ENCODE assay signal across 8 mouse cellular contexts in the genomic region with DNA sequence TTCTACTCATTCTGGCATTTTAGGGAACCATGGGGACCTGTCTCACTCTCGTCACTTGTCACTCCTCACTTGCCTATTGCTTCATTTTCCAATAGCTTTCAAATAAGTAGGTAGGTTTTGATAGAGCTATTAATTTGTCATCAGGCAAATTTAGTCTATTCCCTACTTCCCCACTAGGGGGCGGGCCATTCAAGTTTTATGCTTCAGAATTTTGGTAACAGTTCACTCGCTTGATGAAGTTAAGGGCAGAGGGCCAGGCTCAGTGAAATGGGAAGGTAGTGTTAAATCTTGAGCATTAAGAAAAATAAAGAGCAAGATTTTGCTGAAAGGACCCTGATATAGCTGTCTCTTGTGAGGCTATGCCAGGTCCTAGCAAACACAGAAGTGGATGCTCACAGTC.
DNase-seq lines count a peak whose midpoint lies in the region; ATAC-seq and TF ChIP-seq lines count a peak whose summit lies in the region.

No protein-coding gene starts in this region.

- in situ Hi-C loops in ES-E14 (cut with MboI; ENCODE audit: low sequenced_read_pairs in 2 of 2, unreplicated experiment in 2 of 2) = no loop called here

- no peaks in the 10 kb centered on the region for H3K27me3 ChIP-seq in hindbrain, embryonic 14.5 days (ENCODE audit: control insufficient read depth, insufficient read depth, low read length)
- no peaks in the 10 kb centered on the region for H3K27me3 ChIP-seq in hindbrain, embryonic 13.5 days
- no peaks in the 10 kb centered on the region for H3K27me3 ChIP-seq in forebrain, embryonic 12.5 days
- no peaks in the 10 kb centered on the region for H3K27me3 ChIP-seq in lung, postnatal 0 days (replicated peaks; ENCODE audit: insufficient read depth, low read length)

- ATAC-seq in hindbrain, embryonic 14.5 days (ENCODE audit: low FRiP score) = no peak
- no peak for ATAC-seq in hindbrain, embryonic 13.5 days (ENCODE audit: low FRiP score)
- peak; percentile 27; the same call in 1 of the 2 replicates for ATAC-seq in forebrain, embryonic 12.5 days (ENCODE audit: low FRiP score)
- ATAC-seq in lung, postnatal 0 days = no peak

- no peak overlapping the region for H3K9ac ChIP-seq in hindbrain, embryonic 14.5 days
- no peak overlapping the region for H3K9ac ChIP-seq in hindbrain, embryonic 13.5 days
- no peak overlapping the region for H3K9ac ChIP-seq in ES-E14 (ENCODE audit: insufficient read depth, low read depth, low read length, poor library complexity, severe bottlenecking)
- H3K9ac ChIP-seq in forebrain, embryonic 12.5 days = no peak overlapping the region
- no peak overlapping the region for H3K9ac ChIP-seq in lung, postnatal 0 days (replicated peaks; ENCODE audit: low read depth)

- TF ChIP-seq CTCF in lung, postnatal 0 days (IDR thresholded peaks at IDR 0.05) = peak; percentile 69

- H3K4me3 ChIP-seq in hindbrain, embryonic 14.5 days (replicated peaks; ENCODE audit: low read length) = no peak overlapping the region
- H3K4me3 ChIP-seq in hindbrain, embryonic 13.5 days = no peak overlapping the region
- no peak overlapping the region for H3K4me3 ChIP-seq in ES-E14 (ENCODE audit: insufficient read depth in 1 of 2, low read depth in 1 of 2, low read length in 2 of 2, poor library complexity in 1 of 2, severe bottlenecking in 1 of 2)
- H3K4me3 ChIP-seq in forebrain, embryonic 12.5 days (replicated peaks) = no peak overlapping the region
- no peak overlapping the region for H3K4me3 ChIP-seq in lung, postnatal 0 days (ENCODE audit: low read depth, low read length)

- DNase-seq in hindbrain, embryonic 14.5 days (ENCODE audit: low spot score) = peak; percentile 82
- peak; percentile 21 for DNase-seq in ES-E14 (ENCODE audit: low read depth, low spot score)
- DNase-seq in c-Kit-positive CD71-negative TER-119-negative erythroid progenitor cells, embryonic 14.5 days (ENCODE audit: low read depth) = peak; percentile 2
- peak; percentile 3 for DNase-seq in large intestine, adult 2 months (ENCODE audit: low read depth, low spot score)
- peak; percentile 32 for DNase-seq in lung, postnatal 0 days (ENCODE audit: low spot score)
- no peak for DNase-seq in natural killer cell, adult 2 months (ENCODE audit: low spot score in 2 of 2)

- no peak overlapping the region for H3K4me2 ChIP-seq in hindbrain, embryonic 14.5 days (replicated peaks)
- H3K4me2 ChIP-seq in hindbrain, embryonic 13.5 days = no peak overlapping the region
- H3K4me2 ChIP-seq in forebrain, embryonic 12.5 days = no peak overlapping the region
- no peak overlapping the region for H3K4me2 ChIP-seq in lung, postnatal 0 days (replicated peaks; ENCODE audit: low read depth, low read length)

- no peak for TF ChIP-seq EP300 in lung, postnatal 0 days (IDR thresholded peaks at IDR 0.05)

- H3K27ac ChIP-seq in hindbrain, embryonic 14.5 days = no peak overlapping the region
- no peak overlapping the region for H3K27ac ChIP-seq in hindbrain, embryonic 13.5 days
- no peak overlapping the region for H3K27ac ChIP-seq in ES-E14 (ENCODE audit: insufficient read depth, low read depth, low read length, poor library complexity, severe bottlenecking)
- no peak overlapping the region for H3K27ac ChIP-seq in forebrain, embryonic 12.5 days
- no peak overlapping the region for H3K27ac ChIP-seq in lung, postnatal 0 days (ENCODE audit: low read length)

- 17% methylated on average over 3 of the region's 3 CpGs for WGBS in hindbrain, embryonic 14.5 days
- WGBS in hindbrain, embryonic 13.5 days = 21% methylated on average over 3 of the region's 3 CpGs
- WGBS in forebrain, embryonic 12.5 days = 24% methylated on average over 3 of the region's 3 CpGs
- WGBS in large intestine, adult 2 months = 17% methylated on average over 3 of the region's 3 CpGs
- WGBS in lung, postnatal 0 days = 9% methylated on average over 3 of the region's 3 CpGs

- H3K36me3 ChIP-seq in hindbrain, embryonic 14.5 days (replicated peaks; ENCODE audit: control insufficient read depth, insufficient read depth) = no peaks in the 10 kb centered on the region
- no peaks in the 10 kb centered on the region for H3K36me3 ChIP-seq in hindbrain, embryonic 13.5 days
- H3K36me3 ChIP-seq in ES-E14 (ENCODE audit: control insufficient read depth, insufficient read depth, low read length, poor library complexity, severe bottlenecking) = no peaks in the 10 kb centered on the region
- no peaks in the 10 kb centered on the region for H3K36me3 ChIP-seq in forebrain, embryonic 12.5 days (replicated peaks)
- H3K36me3 ChIP-seq in lung, postnatal 0 days (ENCODE audit: insufficient read depth, low read length) = no peaks in the 10 kb centered on the region

- no peaks in the 10 kb centered on the region for H3K9me3 ChIP-seq in hindbrain, embryonic 14.5 days (ENCODE audit: control insufficient read depth, low read length)
- no peaks in the 10 kb centered on the region for H3K9me3 ChIP-seq in hindbrain, embryonic 13.5 days
- H3K9me3 ChIP-seq in ES-E14 (ENCODE audit: control insufficient read depth, insufficient read depth, low read depth, low read length) = no peaks in the 10 kb centered on the region
- H3K9me3 ChIP-seq in forebrain, embryonic 12.5 days = no peaks in the 10 kb centered on the region
- H3K9me3 ChIP-seq in lung, postnatal 0 days (ENCODE audit: low read length) = no peaks in the 10 kb centered on the region

- H3K4me1 ChIP-seq in hindbrain, embryonic 14.5 days (replicated peaks; ENCODE audit: control insufficient read depth, insufficient read depth, low read length) = no peaks in the 10 kb centered on the region
- H3K4me1 ChIP-seq in hindbrain, embryonic 13.5 days (replicated peaks) = no peaks in the 10 kb centered on the region
- no peaks in the 10 kb centered on the region for H3K4me1 ChIP-seq in ES-E14 (ENCODE audit: control insufficient read depth in 2 of 2, insufficient read depth in 2 of 2, low read length in 2 of 2, poor library complexity in 1 of 2)
- H3K4me1 ChIP-seq in forebrain, embryonic 12.5 days = no peaks in the 10 kb centered on the region
- no peaks in the 10 kb centered on the region for H3K4me1 ChIP-seq in lung, postnatal 0 days (ENCODE audit: insufficient read depth, low read depth, low read length)

TF ChIP-seq in ES-E14, 5 proteins besides CTCF, POLR2A, EP300 and RAD21:
- no peak for TF ChIP-seq ZNF384 (IDR thresholded peaks at IDR 0.05; ENCODE audit: low read depth, low read length)
- TF ChIP-seq MAFK (IDR thresholded peaks at IDR 0.05; ENCODE audit: insufficient read depth, low read depth, low read length) = no peak
- TF ChIP-seq ZC3H11A (IDR thresholded peaks at IDR 0.05; ENCODE audit: borderline replicate concordance, low read depth, low read length) = no peak
- no peak for TF ChIP-seq HCFC1 (IDR thresholded peaks at IDR 0.05; ENCODE audit: borderline replicate concordance, insufficient read depth, low read length)
- no peak for TF ChIP-seq CHD2 (IDR thresholded peaks at IDR 0.05; ENCODE audit: low read depth, low read length)

Comparison
In these comparisons a context has a peak if more than half of its experiments do, and no peak if none do; other contexts are left out.
1. DNase-seq: peak in hindbrain, embryonic 14.5 days (single experiment), ES-E14 (single experiment), c-Kit-positive CD71-negative TER-119-negative erythroid progenitor cells, embryonic 14.5 days (single experiment), large intestine, adult 2 months (single experiment) and lung, postnatal 0 days (single experiment); none in natural killer cell, adult 2 months (0 of 2).